Mouse (Mus musculus) kidney, embryonic 15.5 days (tissue): ENCODE data around the gene Rere. TPM values are rescaled to one million over a fixed set of nuclear protein-coding genes. Genes with fewer than 3 reads are reported as not detected.
A peak's percentile ranks its signal among the peaks of the same experiment; 100 is the strongest.
"Not testable (repeated sequence)": the region's sequence is repeated elsewhere in the genome, so short reads cannot be mapped to it uniquely, and the experiment has no call there.

ENCODE experiments used
- ATAC-seq: fragments of 200-750 bp; cut with Nextera tagmentation; replicated peaks from 2 replicates; pipeline ENCODE4 v1.8.0; 2017; ENCODE audit warnings: moderate TSS enrichment; ENCODE audit not compliant: low FRiP score
- H3K27ac ChIP-seq: fragments of 300-500 bp; sonication (generic); 2 replicates; pipeline ENCODE4 v1.5.1; 2015; ENCODE audit warnings: mild to moderate bottlenecking, inconsistent platforms
- H3K27me3 ChIP-seq: fragments of 300-500 bp; sonication (generic); 2 replicates; pipeline ENCODE4 v1.6.1; 2015; ENCODE audit warnings: inconsistent platforms
- H3K36me3 ChIP-seq: fragments of 300-500 bp; sonication (generic); 2 replicates; pipeline ENCODE4 v1.6.1; 2015; ENCODE audit warnings: inconsistent platforms
- H3K4me1 ChIP-seq: fragments of 300-500 bp; sonication (generic); 2 replicates; pipeline ENCODE4 v1.6.1; 2015; ENCODE audit warnings: inconsistent platforms
- H3K4me2 ChIP-seq: fragments of 300-500 bp; sonication (generic); 2 replicates; pipeline ENCODE4 v1.6.1; 2015; ENCODE audit warnings: moderate library complexity, mild to moderate bottlenecking, inconsistent platforms
- H3K4me3 ChIP-seq: fragments of 300-500 bp; sonication (generic); replicated peaks from 2 replicates; pipeline ENCODE4 v1.5.1; 2015; ENCODE audit warnings: mild to moderate bottlenecking, inconsistent platforms
- H3K9ac ChIP-seq: fragments of 300-500 bp; sonication (generic); 2 replicates; pipeline ENCODE4 v1.6.1; 2015; ENCODE audit warnings: mild to moderate bottlenecking, inconsistent platforms
- H3K9me3 ChIP-seq: fragments of 300-500 bp; sonication (generic); replicated peaks from 2 replicates; pipeline ENCODE4 v1.6.1; 2016; ENCODE audit warnings: inconsistent platforms
- WGBS: fragments of 180-500 bp; shearing (Covaris S2); methylation state at CpG from one replicate; pipeline ENCODE4 v1.1.7; 2015; ENCODE audit warnings: mixed read lengths; 5-methylcytosine and 5-hydroxymethylcytosine counted together
- polyA plus RNA-seq: library from polyadenylated mRNA; unstranded; fragments of >200 nt; fragmentation: Nextera tagmentation; extraction: Ambion mirVana; gene quantifications from 2 replicates; pipeline ENCODE4 v1.2.1, GENCODE M21; 2015

Gene Rere
- polyA plus RNA-seq, 1 experiment from 2014 or later, result 35.1 TPM

DNA sequence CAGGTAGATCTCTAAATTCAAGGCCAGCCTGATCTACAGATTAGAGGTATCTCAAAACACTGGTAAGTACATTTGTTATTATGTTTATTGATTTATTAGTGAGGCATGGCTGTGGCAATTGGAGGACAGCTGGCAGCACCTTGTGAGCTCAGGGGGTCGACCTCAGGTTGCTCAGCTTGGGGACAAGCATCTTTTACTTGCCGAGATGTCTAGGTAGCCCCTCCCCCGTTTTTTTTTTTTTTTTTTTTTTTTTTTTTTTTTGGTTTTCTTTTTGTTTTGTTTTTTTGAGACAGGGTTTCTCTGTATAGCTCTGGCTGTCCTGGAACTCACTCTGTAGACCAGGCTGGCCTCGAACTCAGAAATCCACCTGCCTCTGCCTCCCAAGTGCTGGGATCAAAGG is 10.7 kb upstream of the Rere start:
- not testable (repeated sequence) for H3K27me3 ChIP-seq, H3K4me2 ChIP-seq, H3K4me3 ChIP-seq, H3K27ac ChIP-seq, H3K9ac ChIP-seq, H3K9me3 ChIP-seq, ATAC-seq, H3K36me3 ChIP-seq
- peaks cover 49% of the 10 kb centered on the region for H3K4me1 ChIP-seq
- 74% methylated on average over 4 of the region's 4 CpGs for WGBS

DNA sequence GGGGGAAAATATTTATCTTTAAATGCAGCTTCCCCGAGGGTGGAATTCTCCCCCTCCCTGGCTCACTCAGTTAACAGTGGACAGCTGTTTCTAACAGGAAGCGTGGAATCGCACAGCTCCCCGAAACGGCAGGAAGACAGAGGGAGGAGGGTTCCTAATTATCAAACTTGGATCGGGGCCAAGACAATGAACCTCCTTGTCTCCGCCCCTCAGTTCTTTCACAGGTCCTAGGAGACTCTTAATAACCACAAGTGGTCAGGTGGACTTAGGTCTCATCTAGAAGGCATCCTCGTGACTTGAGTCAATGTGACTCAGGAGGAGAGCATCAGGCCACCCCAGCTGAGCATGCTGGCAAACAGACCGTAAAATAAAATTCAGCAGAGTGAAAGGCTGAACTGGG is 8.7 kb upstream of the Rere start:
- Histone ChIP-seq H3K27me3 (no peaks in the 10 kb centered on the region), H3K27ac (peak overlapping the region; percentile 72), H3K36me3 (no peaks in the 10 kb centered on the region), H3K4me3 (no peak overlapping the region), H3K9me3 (no peaks in the 10 kb centered on the region), H3K4me2 (peak overlapping the region; percentile 45), H3K4me1 (peaks cover 42% of the 10 kb centered on the region), H3K9ac (no peak overlapping the region)
- ATAC-seq, result peak; percentile 57; the same call in 1 of the 2 replicates
- 2% methylated on average over 9 of the region's 9 CpGs for whole genome bisulfite sequencing

DNA sequence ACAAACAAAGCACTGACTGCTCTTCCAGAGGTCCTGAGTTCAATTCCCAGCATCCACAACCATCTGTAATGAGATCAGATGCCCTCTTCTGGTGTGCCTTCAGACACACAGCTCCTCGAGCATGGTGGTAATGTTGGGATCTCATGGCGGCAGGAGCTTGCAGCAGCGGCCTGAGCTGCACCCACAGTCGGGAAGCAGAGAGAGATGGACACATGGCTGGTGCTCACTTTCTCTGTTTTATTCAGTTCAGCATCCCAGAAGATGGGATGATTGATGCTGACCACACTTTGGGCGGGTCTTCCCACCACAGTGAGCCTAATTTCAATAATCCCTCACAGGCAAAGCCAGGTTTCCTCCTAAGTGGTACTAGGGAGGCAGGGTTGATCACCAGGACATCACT is 5.9 kb upstream of the Rere start:
- no peak overlapping the region for H3K9ac ChIP-seq
- WGBS, result 85% methylated on average over 5 of the region's 5 CpGs
- no peak for ATAC-seq
- no peak overlapping the region for H3K4me3 ChIP-seq
- H3K9me3 ChIP-seq, result no peaks in the 10 kb centered on the region
- H3K36me3 ChIP-seq, result no peaks in the 10 kb centered on the region
- no peak overlapping the region for H3K4me2 ChIP-seq
- no peaks in the 10 kb centered on the region for H3K27me3 ChIP-seq
- H3K27ac ChIP-seq, result no peak overlapping the region
- peaks cover 29% of the 10 kb centered on the region for H3K4me1 ChIP-seq

DNA sequence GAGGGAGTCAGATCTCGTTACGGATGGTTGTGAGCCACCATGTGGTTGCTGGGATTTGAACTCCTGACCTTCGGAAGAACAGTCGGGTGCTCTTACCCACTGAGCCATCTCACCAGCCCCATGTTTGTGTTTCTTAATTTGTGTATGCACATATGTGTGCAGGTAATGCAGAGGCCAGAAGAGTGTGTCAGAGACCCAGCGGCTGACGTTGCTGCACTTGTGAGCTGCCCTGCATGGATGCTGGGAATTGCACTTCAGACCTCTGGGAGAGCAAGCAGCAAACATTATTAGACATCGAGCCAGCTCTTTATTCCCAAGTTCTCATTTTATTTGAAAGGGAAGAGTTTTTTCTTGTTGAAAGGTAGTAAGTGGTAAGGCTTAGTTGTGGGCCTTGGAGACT is 2.1 kb upstream of the Rere start:
- WGBS, result 74% methylated on average over 7 of the region's 7 CpGs
- H3K9me3 ChIP-seq, ATAC-seq, H3K27ac ChIP-seq, H3K27me3 ChIP-seq, H3K4me3 ChIP-seq, H3K9ac ChIP-seq, H3K4me2 ChIP-seq, H3K36me3 ChIP-seq: not testable (repeated sequence)
- H3K4me1 ChIP-seq, result peaks cover 23% of the 10 kb centered on the region

DNA sequence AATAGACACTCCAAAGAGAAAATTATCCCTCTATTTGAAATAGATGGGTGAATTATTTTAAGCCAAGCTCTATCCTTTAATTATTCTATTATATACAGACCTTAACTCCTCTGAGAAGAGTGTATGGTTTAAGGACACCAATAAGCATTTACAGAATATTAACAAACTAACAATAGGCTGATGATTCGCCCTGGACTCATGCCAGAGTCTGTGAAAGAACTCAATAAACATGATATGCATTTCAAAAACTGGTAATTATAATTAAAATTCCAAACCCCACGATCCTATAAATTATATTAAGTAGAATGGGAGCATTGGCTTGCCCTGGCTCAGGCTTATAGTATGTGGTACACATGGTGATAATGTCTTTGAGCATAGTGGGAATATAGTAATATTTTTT is 1.4 kb upstream of the Rere start:
- Histone ChIP-seq H3K4me3 (no peak overlapping the region), H3K27me3 (no peaks in the 10 kb centered on the region), H3K27ac (peak overlapping the region; percentile 97), H3K9ac (no peak overlapping the region), H3K4me2 (no peak overlapping the region), H3K36me3 (no peaks in the 10 kb centered on the region), H3K4me1 (peaks cover 26% of the 10 kb centered on the region), H3K9me3 (no peaks in the 10 kb centered on the region)
- 74% methylated on average over 2 of the region's 2 CpGs for WGBS
- ATAC-seq, result no peak

DNA sequence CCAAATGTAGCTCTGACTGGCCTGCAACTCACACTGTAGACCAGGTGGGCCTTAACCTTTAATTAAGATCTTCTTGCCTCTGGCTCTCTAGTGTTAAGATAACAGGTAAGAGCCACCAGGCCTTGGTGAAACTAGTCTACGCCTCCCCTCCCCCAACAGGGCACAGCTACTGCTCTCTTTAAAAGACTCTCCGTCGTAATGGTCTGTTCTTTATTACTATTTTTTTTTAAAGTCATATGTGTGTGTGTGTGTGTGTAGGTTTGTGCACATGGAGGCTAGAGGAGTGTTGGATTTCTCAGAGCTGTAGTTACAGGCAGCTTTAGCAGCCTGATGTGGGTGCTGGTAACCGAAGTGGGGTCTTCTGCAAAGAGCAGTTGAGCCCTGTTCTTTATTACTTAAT is 987 bp upstream of the Rere start:
- no peaks in the 10 kb centered on the region for H3K27me3 ChIP-seq
- peak overlapping the region; percentile 97 for H3K27ac ChIP-seq
- no peak overlapping the region; the same call in 1 of the 2 replicates for H3K9ac ChIP-seq
- no peak for ATAC-seq
- H3K36me3 ChIP-seq, result no peaks in the 10 kb centered on the region
- peaks cover 29% of the 10 kb centered on the region for H3K4me1 ChIP-seq
- 35% methylated on average over 4 of the region's 4 CpGs for WGBS
- peak overlapping the region; percentile 59 for H3K4me2 ChIP-seq
- H3K4me3 ChIP-seq, result peak overlapping the region; percentile 98
- H3K9me3 ChIP-seq, result no peaks in the 10 kb centered on the region

DNA sequence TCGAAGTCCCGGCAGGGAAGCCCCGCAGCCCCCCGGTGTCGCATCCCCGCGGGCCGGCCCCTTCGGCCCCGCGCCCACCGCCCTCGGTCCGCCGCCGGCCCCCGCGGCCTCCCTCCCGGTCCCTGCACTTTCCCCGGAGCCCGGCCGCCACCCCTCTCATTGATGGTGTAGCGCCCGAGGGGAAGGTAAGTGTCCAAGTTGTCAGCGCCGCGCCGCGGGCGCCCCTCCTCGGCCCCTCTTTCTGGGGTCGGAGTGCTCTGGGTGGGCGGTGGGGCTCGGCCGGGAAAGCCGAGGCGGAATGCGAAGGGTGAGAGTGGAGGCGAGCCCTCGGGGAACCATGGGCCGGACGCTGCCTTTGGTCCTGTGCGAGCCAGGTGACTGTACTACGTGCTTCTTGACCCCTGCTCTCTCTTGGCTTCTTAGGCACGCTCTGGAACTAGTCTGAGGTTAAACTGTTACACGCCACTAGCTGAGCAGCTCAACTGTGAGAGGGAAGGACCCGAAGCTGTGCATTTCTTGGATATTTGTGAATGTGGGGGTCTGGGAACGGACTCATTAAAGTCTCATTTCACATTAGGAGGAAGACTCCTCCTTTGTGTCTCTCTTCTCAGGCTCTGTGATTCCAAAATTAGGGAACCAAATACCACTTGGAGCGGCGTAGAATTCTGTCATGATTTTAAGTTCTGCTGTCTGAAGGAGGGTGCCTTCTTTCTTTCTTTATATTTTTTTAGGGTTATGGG is 615 bp downstream of the Rere start:
- under 1% methylated on average over 50 of the region's 50 CpGs for WGBS

DNA sequence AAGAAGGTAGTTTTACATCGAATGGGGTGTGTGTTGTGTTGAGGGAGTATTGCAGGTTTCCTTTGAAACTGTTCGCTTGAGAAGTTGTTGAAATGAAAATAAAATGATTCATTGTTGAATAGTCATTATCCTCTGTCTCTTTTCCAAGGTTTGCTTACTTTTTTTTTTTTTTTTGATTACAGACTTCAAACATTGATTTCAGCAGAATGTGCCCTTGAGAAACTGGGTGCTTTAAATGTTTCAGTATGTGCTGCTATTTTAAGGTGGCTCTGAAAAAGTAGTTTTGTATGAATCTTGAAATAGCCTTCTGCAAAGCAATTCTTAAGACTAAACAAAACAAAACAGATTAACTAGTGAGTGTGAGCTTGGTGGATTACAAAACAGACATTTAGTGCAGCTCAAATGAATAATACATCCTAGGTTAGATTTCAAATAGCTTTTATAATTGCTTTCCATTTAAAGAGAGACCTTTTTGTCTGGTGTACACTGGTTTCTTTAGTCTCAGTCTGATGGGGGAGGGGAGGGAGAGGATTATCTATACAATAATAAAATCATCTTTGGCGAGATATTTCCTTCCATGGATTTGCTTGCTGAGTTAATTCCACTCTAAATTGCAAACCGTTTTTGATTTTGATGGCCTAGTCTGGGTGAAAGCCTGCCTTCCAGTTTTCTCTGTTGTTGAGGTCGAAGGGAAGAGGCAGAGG is 1.3 kb downstream of the Rere start:
- Histone ChIP-seq H3K4me2 (peak overlapping the region; percentile 63), H3K27ac (peak overlapping the region; percentile 97), H3K4me3 (peak overlapping the region; percentile 98), H3K4me1 (peaks cover 47% of the 10 kb centered on the region), H3K36me3 (no peaks in the 10 kb centered on the region), H3K9ac (peak overlapping the region; percentile 100), H3K27me3 (no peaks in the 10 kb centered on the region), H3K9me3 (no peaks in the 10 kb centered on the region)
- 8% methylated on average over 5 of the region's 5 CpGs for WGBS
- no peak for ATAC-seq

More for the DNA sequence above, 615 bp downstream of the Rere start:
- peak overlapping the region; percentile 100 for H3K9ac ChIP-seq
- ATAC-seq, result peak; percentile 57
- H3K9me3 ChIP-seq, result no peaks in the 10 kb centered on the region
- peak overlapping the region; percentile 97 for H3K27ac ChIP-seq
- peaks cover 42% of the 10 kb centered on the region for H3K4me1 ChIP-seq
- no peaks in the 10 kb centered on the region for H3K36me3 ChIP-seq
- no peaks in the 10 kb centered on the region for H3K27me3 ChIP-seq
- peak overlapping the region; percentile 98 for H3K4me3 ChIP-seq
- H3K4me2 ChIP-seq, result peak overlapping the region; percentile 63

DNA sequence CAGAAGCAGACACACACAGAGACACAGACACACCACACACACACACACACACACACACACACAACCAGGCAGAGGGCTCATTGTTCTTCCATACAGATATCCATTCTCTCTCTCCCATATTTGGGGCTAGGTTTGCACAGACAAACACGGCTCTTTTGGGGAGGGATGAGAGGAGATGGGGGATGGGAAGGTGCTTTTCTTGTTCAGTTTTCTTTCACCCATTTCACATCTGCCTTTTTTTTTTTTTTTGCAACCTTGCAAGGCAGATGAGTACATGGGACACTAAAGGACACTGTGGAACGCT is 1.8 kb downstream of the Rere start:
- Histone ChIP-seq H3K9me3 (no peaks in the 10 kb centered on the region), H3K27ac (peak overlapping the region; percentile 63), H3K27me3 (no peaks in the 10 kb centered on the region), H3K36me3 (no peaks in the 10 kb centered on the region), H3K4me1 (peaks cover 51% of the 10 kb centered on the region), H3K4me3 (peak overlapping the region; percentile 98), H3K9ac (peak overlapping the region; percentile 100; the same call in 1 of the 2 replicates), H3K4me2 (peak overlapping the region; percentile 63)
- 19% methylated on average over 2 of the region's 2 CpGs for WGBS
- ATAC-seq, result no peak

DNA sequence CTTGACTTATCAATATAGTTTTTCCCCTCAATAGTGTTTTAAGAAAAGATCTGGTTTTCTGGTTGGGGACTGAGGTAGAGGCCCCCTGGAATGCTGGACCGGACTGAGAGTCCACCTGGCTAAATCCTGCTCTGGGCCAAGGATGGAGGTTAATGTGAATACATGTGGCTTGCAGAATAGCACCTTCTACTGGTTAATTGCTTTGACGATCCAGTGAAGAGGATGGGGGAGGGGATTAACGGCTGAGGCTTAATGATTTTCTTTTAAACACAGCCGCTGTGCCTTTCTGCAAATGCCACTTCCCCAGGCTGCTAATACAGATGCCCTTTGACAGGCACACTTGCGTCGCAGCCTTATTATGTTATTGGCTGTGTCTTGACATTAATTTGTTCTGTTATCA is 2.5 kb downstream of the Rere start:
- peak overlapping the region; percentile 100; the same call in 1 of the 2 replicates for H3K9ac ChIP-seq
- WGBS, result 11% methylated on average over 6 of the region's 6 CpGs
- peak overlapping the region; percentile 63 for H3K4me2 ChIP-seq
- no peak overlapping the region for H3K27ac ChIP-seq
- H3K27me3 ChIP-seq, result no peaks in the 10 kb centered on the region
- no peaks in the 10 kb centered on the region for H3K36me3 ChIP-seq
- no peaks in the 10 kb centered on the region for H3K9me3 ChIP-seq
- peaks cover 58% of the 10 kb centered on the region for H3K4me1 ChIP-seq
- H3K4me3 ChIP-seq, result peak overlapping the region; percentile 98
- no peak for ATAC-seq

DNA sequence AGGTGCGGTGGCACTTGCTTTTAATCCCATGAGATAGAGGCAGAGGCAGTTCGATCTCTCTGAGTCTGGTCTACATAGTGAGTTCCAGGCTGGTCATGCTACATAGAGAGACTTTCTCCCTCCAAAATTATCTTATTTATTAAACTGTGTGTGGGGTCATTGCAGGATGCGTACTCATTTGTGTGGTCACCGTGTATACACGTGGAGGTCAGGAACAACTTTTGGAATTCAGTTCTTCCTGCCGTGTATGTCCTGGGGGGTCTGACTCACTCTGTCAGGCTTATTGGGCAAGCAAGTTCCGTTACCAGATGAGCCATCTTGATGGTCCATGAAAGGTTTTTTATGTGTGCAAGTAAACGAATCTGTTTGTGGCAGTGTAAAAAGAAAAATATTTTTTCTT is 5.5 kb downstream of the Rere start:
- H3K4me3 ChIP-seq, result no peak overlapping the region
- peaks cover 18% of the 10 kb centered on the region for H3K36me3 ChIP-seq
- no peak overlapping the region for H3K4me2 ChIP-seq
- H3K4me1 ChIP-seq, result peaks cover 62% of the 10 kb centered on the region
- H3K27ac ChIP-seq, result no peak overlapping the region
- WGBS, result 74% methylated on average over 8 of the region's 8 CpGs
- no peak for ATAC-seq
- no peaks in the 10 kb centered on the region; the same call in 1 of the 2 replicates for H3K9me3 ChIP-seq
- no peaks in the 10 kb centered on the region for H3K27me3 ChIP-seq
- no peak overlapping the region for H3K9ac ChIP-seq

DNA sequence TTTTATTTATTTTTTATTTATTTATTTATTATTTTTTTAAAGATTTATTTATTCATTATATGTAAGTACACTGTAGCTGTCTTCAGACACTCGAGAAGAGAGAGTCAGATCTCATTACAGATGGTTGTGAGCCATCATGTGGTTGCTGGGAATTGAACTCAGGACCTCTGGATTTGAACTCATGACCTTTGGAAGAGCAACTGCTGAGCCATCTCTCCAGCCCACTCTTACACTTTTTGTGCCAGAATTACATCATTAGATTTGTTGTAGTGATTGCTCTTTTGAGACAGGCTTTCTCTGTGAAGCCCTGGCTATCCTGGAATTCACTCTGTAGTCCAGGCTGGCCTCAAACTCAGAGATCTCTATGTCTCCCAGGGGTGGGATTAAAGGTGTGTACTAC is 6.0 kb downstream of the Rere start:
- not testable (repeated sequence) for ATAC-seq, H3K27ac ChIP-seq, H3K4me2 ChIP-seq, H3K27me3 ChIP-seq, H3K4me3 ChIP-seq, H3K9me3 ChIP-seq, H3K9ac ChIP-seq
- Histone ChIP-seq H3K36me3 (peaks cover 18% of the 10 kb centered on the region), H3K4me1 (peaks cover 62% of the 10 kb centered on the region)
- WGBS, result 37% methylated on average over 1 of the region's 1 CpGs
